Mouse (Mus musculus) heart, postnatal 0 days (tissue): Measurements from ENCODE around the gene Slc36a3. TPM values are rescaled to one million over a fixed set of nuclear protein-coding genes. Genes with fewer than 3 reads are reported as not detected.
"Not testable (repeated sequence)": the region's sequence is repeated elsewhere in the genome, so short reads cannot be mapped to it uniquely, and the experiment has no call there.

Experiments used
- ATAC-seq: fragments of 200-750 bp; cut with Nextera tagmentation; 2 replicates; pipeline ENCODE4 v1.8.0; 2017; ENCODE audit warnings: low read depth, moderate number of reproducible peaks, moderate library complexity; ENCODE audit not compliant: insufficient read depth
- DNase-seq: peaks from one replicate; pipeline ENCODE4 v3.0.0-alpha.2; 2016; ENCODE audit warnings: low spot score
- H3K27ac ChIP-seq: fragments of 300-500 bp; sonication (generic); 2 replicates; pipeline ENCODE4 v1.5.1; 2014; ENCODE audit warnings: low read depth, mild to moderate bottlenecking
- H3K27me3 ChIP-seq: fragments of 300-500 bp; sonication (generic); 2 replicates; pipeline ENCODE4 v1.6.1; 2014; ENCODE audit warnings: low read length, mixed read lengths; ENCODE audit not compliant: control insufficient read depth, insufficient read depth
- H3K36me3 ChIP-seq: fragments of 300-500 bp; sonication (generic); replicated peaks from 2 replicates; pipeline ENCODE4 v1.6.1; 2014; ENCODE audit warnings: low read length, mixed read lengths; ENCODE audit not compliant: control insufficient read depth, insufficient read depth
- H3K4me1 ChIP-seq: fragments of 300-500 bp; sonication (generic); 2 replicates; pipeline ENCODE4 v1.6.1; 2014; ENCODE audit warnings: antibody characterized with exemption; ENCODE audit not compliant: control insufficient read depth, insufficient read depth
- H3K4me2 ChIP-seq: fragments of 300-500 bp; sonication (generic); 2 replicates; pipeline ENCODE4 v1.6.1; 2014; ENCODE audit warnings: low read depth, mild to moderate bottlenecking, low read length, moderate library complexity
- H3K4me3 ChIP-seq: fragments of 300-500 bp; sonication (generic); 2 replicates; pipeline ENCODE4 v1.5.1; 2014; ENCODE audit warnings: low read depth, low read length
- H3K9ac ChIP-seq: fragments of 300-500 bp; sonication (generic); replicated peaks from 2 replicates; pipeline ENCODE4 v1.6.1; 2014; ENCODE audit warnings: low read depth, low read length, mixed read lengths
- H3K9me3 ChIP-seq: fragments of 300-500 bp; sonication (generic); replicated peaks from 2 replicates; pipeline ENCODE4 v1.6.1; 2016; ENCODE audit warnings: low read length; ENCODE audit not compliant: control insufficient read depth
- CTCF ChIP-seq: IDR thresholded peaks from 2 replicates; pipeline ENCODE4 v1.5.1; 2016; ENCODE audit warnings: antibody characterized with exemption, control low read depth, low read depth
- EP300 ChIP-seq: IDR thresholded peaks from 2 replicates; pipeline ENCODE4 v1.6.1; 2016; ENCODE audit warnings: antibody characterized with exemption, low read depth
- WGBS: fragments of 180-500 bp; shearing (Covaris S2); extraction: QIAGEN DNeasy Blood & Tissue Kit; methylation state at CpG from one replicate; pipeline ENCODE4 v1.1.7; 2014; 5-methylcytosine and 5-hydroxymethylcytosine counted together
- polyA plus RNA-seq: library from polyadenylated mRNA; unstranded; fragments of >200 nt; fragmentation: Nextera tagmentation; extraction: Ambion mirVana; gene quantifications from 2 replicates; pipeline ENCODE4 v1.2.1, GENCODE M21; 2015
- total RNA-seq: library from RNA; depleted of rRNA; stranded (reverse); fragments of >200 nt; gene quantifications from 2 replicates; pipeline ENCODE4 v1.2.3, GENCODE M21; 2014; ENCODE audit warnings: low replicate concordance

Slc36a3 gene
- total and polyA plus RNA-seq, 2 experiments from 2014 or later = not detected

DNA sequence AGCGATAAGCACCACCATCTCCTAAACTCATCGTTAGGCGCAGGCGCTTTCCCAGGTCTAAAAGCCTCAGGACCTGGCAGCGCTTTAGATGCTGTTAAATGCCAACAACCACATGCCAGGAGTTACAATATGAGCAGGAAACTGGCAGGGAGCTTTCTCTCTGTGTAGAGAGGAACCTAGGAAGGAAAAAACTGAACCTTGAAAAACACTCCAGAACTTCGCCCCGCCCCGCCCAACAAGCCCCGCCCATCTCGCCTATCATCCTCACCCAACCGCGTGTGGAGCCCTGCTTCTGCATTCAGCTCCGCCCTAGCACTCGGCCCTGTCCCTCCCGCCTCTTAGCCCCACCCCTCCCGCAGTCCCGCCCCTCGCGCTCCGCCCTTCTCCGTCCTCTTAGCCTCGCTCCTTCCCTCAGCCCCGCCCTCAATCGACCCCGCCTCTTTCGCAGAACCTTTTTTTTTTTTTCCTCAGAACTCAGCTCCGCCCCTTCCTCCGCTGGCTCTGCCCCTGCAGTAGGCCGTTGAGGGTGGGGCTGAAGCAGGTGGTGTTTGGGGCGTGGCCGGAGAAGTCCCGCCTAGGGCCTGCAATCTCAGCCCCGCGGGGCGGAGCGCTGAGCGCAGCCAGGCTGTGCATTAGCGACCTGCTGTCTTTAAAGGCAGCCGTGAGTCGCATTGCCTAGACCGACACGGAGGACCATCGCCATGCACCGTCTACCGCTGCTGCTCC, 53.9 kb downstream of the Slc36a3 start, which contains the start of gene Gm2a:
Gm2a (plus strand) TSS at position 653 of the 726 bp plus-strand sequence.
- 2% methylated on average over 41 of the region's 45 CpGs for WGBS
- DNase-seq (peak; percentile 97), ATAC-seq (peak; percentile 97)
- peak within 1 kb of the TSS; percentile 49 for H3K9ac ChIP-seq
- H3K9me3 ChIP-seq = no peaks in the 10 kb centered on the region
- peaks cover 3% of the 10 kb centered on the region; the same call in 1 of the 2 replicates for H3K36me3 ChIP-seq
- H3K4me1 ChIP-seq = 0 out of 2 replicates have a peak, but pooled peaks cover 4% of the 10 kb centered on the region
- peak within 1 kb of the TSS; percentile 56 for H3K4me3 ChIP-seq
- no peaks in the 10 kb centered on the region for H3K27me3 ChIP-seq
- no peak for TF ChIP-seq EP300
- no peak for TF ChIP-seq CTCF
- peak within 1 kb of the TSS; percentile 86 for H3K27ac ChIP-seq
- peak within 1 kb of the TSS; percentile 72 for H3K4me2 ChIP-seq

DNA sequence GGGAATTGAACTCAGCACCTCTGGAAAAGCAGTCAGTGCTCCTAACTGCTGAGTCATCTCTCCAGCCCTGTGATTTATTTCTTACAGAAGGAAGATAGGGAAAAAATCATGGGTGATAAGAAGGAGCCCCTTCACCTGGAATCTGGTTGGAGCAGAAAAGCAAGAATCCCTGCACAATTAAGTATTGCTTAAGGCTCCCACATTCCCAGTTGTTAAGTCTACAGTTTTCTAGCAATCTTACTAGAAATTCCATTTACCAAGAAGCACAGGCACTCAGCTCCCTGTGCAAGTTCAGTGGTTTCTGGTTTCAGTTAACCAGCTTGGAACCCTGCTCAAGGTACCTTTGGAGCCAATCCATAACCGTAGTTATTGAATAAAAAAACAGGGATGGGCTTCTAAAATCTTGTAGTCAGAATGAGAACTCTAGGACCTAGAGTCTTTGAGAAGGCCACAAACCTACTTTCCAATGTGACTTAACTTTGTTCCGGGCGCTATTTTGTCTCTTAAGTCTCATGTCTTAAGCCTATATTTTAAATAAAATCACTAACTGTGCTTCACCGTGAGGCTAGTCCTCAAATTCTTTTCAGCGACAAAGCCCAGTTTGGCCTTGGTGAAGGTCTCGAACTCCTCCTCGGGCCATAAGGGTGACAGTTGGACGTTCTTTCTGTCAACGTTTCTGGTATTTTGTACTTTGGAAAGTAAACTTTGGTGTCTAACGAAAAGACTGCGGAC, 54.6 kb downstream of the Slc36a3 start:
- H3K27me3 ChIP-seq = no peaks in the 10 kb centered on the region
- peak overlapping the region; percentile 86 for H3K27ac ChIP-seq
- peak overlapping the region; percentile 72 for H3K4me2 ChIP-seq
- TF ChIP-seq EP300 (no peak), CTCF (no peak)
- ATAC-seq (no peak), DNase-seq (no peak)
- H3K9me3 ChIP-seq = no peaks in the 10 kb centered on the region
- H3K36me3 ChIP-seq = peaks cover 1% of the 10 kb centered on the region; the same call in 1 of the 2 replicates
- H3K9ac ChIP-seq = no peak overlapping the region; the same call in 1 of the 2 replicates
- peak overlapping the region; percentile 56 for H3K4me3 ChIP-seq
- WGBS = 26% methylated on average over 11 of the region's 11 CpGs
- 0 out of 2 replicates have a peak, but pooled peaks cover 4% of the 10 kb centered on the region for H3K4me1 ChIP-seq

GRCm38 (mm10) chr11:55096296-55096695, 55.2 kb downstream of the Slc36a3 start:
- not testable (repeated sequence) for H3K4me1 ChIP-seq, H3K9ac ChIP-seq, H3K36me3 ChIP-seq, DNase-seq, ATAC-seq, H3K27ac ChIP-seq, H3K4me2 ChIP-seq, H3K9me3 ChIP-seq, H3K4me3 ChIP-seq, H3K27me3 ChIP-seq
- WGBS = 83% methylated on average over 4 of the region's 4 CpGs

- H3K27ac ChIP-seq = no peak overlapping the region
- H3K27me3 ChIP-seq = no peaks in the 10 kb centered on the region
- no peaks in the 10 kb centered on the region for H3K36me3 ChIP-seq
- H3K9me3 ChIP-seq = no peaks in the 10 kb centered on the region
- H3K4me2 ChIP-seq = no peak overlapping the region
- no peak overlapping the region for H3K9ac ChIP-seq
- TF ChIP-seq EP300 (no peak), CTCF (no peak)
- DNase-seq = no peak
- no peak for ATAC-seq
- 73% methylated on average over 7 of the region's 7 CpGs for WGBS
- H3K4me1 ChIP-seq = no peaks in the 10 kb centered on the region
- no peak overlapping the region for H3K4me3 ChIP-seq
These were observed 58.4 kb downstream of the Slc36a3 start for GRCm38 (mm10) chr11:55093096-55093495.

GRCm38 (mm10) chr11:55089892-55090291, 61.6 kb downstream of the Slc36a3 start:
- no peak overlapping the region for H3K4me2 ChIP-seq
- peaks cover 5% of the 10 kb centered on the region; the same call in 1 of the 2 replicates for H3K4me1 ChIP-seq
- no peaks in the 10 kb centered on the region for H3K27me3 ChIP-seq
- H3K36me3 ChIP-seq = no peaks in the 10 kb centered on the region
- H3K4me3 ChIP-seq = no peak overlapping the region
- H3K9me3 ChIP-seq = no peaks in the 10 kb centered on the region
- TF ChIP-seq CTCF (no peak), EP300 (no peak)
- 81% methylated on average over 2 of the region's 2 CpGs for WGBS
- DNase-seq (no peak), ATAC-seq (no peak)
- H3K27ac ChIP-seq = no peak overlapping the region
- H3K9ac ChIP-seq = no peak overlapping the region
